Mouse (Mus musculus) heart, adult 11 months (tissue): Measurements from ENCODE around the gene Itprip.

Experiments
- DNase-seq: peaks from one replicate; pipeline ENCODE4 v3.0.0; 2022

Gene Itprip

DNA sequence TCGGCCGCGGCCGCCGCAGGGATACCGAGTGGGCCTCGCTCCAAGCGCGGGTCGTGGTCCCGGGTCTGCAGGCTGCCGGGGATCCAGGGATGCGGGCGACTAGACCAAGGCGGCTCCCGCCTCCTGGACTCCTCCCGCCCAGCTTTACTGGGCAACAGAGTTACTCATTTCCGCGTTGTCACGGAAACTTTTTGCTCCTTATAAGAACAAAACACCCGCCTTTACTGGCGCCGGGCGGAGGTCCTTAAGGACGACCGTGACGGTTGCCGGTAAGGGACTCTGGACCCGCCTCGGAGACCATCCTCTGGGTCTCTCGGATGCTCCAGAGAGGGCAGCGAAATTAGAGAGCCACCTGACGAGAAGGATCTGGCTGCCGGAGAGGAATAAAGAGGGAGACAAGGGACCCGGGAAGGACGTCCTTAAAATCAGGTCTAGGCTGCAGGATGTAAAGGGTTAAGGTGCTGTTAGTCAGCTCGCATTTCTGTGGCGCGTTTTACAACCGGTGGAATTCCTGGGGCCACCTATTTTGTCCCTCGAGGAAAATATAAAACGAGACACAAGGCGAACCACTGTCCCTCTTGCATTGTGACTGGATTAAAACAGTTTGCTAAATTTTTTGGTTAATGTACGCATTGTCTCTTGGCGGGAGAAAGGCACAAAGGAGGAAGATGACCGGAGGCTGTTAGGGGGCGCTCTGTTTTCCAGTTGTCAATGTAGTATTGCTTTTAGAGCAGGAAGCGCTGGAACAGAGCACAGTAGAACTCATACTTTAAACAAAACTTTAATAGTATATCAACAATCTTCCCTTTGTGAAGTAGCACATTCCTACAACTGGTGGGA is at the start of gene Itprip, which contains the start of gene Cfap43:
Gene Itprip (minus strand): TSS at position 174 of the 840 bp plus-strand sequence.
Gene Cfap43 (minus strand): TSS at position 162 of the 840 bp plus-strand sequence.
- DNase-seq = peak; percentile 99

DNA sequence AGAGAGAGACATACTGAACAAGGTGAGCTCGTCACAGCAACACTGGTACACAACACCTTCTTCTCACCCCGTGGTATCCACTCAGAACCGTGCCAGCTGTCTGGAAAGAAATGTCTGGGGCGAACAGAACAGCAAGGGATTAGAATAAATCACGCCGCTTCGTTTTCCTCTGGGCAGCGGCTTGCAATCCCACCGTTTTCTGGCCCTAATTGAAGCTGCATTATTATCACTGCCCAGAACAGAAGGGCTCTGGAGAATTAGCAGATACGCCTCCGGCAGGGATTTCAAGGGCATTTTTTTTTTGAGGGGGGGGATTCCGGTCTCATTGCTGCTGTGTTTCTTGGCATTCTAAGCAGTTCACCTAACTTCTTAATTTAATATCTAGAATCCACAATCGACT is 39.1 kb upstream of the Itprip start:
- DNase-seq = peak; percentile 35

DNA sequence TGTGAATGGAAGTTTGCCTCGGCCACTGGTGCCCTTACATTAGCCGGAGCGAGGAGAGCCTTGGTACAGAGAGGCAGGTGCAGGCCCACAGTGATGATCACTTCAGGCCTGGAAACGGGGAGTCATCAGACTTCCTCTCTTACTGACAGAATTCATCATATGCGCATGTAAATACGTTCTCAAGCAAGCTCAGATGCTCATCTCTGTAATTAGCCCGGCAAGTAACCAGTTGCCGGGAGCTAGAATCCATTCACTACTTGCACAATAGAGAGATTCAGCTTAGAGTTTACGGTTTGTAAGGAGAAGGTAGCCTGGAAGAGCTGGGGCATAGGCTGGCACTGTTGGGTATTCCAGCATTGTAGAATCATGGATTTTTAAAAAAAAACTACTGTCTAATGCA is 34.1 kb upstream of the Itprip start:
- no peak for DNase-seq

DNA sequence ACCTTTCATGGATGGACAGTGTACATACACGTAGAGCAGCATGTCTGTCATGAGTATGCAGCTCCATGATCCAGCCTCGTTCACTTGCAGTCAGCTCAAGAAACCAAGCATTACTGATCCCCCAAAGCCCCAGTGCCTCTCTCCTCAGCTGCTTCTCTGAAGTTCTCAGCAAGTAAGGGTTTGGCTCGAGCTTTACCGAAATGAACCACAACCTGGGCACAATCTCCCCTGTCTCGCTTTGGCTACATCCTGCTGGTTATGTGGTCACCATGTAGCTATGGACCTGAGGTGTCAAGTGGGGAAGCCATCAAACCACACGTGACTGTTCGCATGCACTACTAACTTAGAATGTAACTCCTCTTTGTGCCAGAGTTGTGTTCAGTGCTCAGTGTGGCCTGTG is 31.8 kb upstream of the Itprip start:
- DNase-seq = peak; percentile 63

DNA sequence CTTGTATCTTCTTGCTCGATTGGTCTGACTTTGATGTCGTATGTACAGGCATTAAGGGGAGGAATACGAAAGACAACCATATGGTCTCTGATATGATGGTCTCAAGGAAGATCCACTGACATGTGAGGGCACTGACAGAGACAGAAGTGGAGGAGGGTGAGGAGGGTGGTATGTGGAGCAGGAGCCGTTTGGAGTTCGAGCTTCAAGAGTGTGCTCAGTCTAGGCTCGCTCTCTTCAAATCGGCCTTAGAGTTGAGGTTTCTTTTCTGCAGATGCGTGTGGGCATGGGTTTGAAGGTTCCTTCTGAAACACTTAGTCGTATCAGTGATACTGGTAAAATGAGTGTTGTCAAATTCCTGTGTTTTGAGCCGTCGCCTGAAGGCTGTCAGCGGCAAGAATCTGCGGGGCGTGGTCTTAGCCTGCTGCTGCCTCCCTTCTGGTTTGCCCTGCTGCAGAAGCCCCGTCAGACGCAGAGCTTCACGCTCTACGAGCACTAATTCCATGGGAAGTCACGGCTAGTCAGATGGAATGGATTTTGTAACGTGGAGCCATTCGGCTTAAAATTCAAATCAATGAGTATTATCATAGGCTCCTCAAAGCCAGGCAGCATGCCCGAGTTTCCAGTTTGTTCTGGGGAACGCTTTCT is 27.8 kb upstream of the Itprip start:
- DNase-seq = peak; percentile 61

DNA sequence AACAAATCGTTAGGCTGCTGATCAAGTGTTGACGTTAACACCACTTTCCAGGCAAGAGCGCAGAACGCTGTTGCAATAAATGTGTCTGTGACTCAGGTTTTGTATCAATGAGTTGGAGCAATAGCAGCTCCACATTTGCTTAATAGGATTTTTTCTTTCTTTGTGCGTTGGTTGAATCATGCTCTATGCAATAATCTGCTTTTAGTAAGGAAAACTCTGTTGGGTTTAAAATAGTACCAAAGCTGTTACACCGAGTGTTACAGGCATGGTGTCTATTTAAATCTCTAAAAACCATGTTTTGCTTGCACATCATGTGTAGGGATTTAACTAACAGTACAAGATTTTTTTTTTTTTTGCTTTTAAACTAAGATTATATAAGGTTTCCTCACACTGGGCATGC is 20.3 kb upstream of the Itprip start:
- DNase-seq = peak; percentile 10

DNA sequence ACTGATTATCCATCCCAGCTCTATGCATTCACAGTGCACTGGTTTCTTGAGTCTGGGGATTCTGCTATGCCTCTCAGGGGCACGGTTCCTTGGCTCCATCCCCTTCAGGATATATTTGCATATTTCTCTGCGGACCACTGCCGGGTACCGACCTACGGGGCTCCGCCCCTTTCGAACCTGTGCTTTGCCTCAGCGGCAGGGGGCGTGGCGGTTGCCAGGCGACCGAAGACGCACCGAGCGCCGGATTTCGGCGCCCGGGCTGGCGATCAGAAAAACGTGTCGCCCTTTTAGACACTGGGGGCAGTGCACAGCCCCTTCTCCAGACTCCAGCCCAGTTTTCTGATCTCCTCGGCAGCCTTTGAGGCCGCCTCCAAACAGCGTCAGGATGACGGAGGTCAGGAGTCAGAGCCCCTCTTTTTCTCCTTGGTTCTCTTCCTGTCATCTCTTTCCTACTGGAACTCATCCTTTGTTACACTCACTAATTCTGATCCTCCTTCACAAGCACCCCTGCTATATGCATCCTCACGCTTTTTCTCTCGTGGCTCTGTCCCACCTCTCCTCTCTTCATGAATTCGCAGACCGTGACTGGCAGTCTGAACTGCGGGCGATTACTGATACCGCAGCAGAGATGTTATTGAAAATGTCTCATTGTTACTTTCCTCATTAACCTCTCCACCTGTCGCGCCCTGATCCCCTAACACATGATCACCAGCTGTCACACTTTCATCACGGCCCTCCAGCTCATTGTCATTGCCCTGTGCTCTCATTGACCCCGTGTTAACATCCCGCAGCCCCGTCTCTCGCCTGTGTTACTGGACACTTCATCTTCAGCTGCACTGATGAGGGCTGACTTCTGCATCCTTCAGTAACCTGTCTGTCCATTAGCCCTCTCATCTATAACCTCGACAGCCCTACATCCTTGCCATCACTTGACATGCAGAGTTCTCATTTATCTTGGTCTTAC is 18.6 kb upstream of the Itprip start, which contains the start of gene Cfap58:
Gene Cfap58 (plus strand): TSS at position 233 of the 964 bp plus-strand sequence.
- DNase-seq = peak; percentile 92

DNA sequence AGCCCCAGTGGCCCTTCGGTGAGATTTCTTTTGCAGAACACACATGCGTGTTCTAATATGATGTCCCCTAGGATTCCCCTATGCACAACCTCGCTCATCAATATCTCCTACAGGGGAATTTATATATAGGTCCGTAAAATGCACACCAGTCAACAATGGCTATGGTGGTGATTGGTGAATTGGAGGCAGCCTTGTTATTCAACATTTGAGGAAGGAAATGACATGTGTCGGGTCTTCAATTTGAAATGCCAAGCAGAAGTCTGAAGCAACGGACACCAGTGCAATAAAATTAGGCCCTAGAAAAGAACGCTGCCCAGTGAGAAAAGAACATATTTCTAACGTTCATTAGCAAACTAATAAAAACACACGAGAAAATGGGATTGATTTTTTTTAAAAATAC is 17.8 kb upstream of the Itprip start:
- DNase-seq = peak; percentile 70

DNA sequence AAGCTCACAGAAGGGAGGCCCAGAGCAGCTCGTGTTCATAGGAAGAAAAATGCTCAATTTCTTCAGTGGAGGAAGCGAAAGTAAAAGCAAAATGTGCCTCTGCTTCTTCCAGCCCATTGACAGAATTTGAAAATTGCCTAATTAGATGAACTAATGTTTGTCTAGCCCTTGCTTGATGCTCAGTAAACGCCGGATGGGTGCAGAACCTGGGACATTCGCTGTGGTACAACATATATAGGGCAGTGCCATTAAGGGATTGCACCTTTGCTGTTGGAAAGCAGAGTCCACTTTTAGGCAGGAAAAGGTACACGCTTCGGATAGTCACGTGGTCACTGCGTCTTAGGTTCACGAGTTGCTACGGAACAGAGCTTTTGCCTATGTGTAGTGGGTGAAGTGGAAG is 17.4 kb upstream of the Itprip start:
- DNase-seq = no peak

DNA sequence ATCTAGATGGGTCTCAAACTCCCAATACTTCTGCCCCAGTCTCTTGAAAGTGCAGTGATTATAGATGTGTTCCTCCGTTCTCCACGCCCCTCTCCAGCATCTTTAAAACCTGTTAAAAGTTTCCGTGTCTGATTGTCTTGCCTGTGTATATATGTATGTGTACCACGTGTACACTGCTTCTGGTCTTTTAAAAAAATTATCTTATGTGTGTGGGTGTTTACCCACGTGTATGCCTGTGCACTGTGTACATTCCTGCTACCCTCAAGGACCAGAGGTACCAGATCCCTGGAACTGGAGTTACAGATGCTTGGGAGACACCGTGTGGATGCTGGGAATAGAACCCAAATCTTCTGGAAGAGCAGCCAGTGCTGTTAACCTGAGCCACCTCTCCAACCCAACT is 16.4 kb upstream of the Itprip start:
- no peak for DNase-seq

DNA sequence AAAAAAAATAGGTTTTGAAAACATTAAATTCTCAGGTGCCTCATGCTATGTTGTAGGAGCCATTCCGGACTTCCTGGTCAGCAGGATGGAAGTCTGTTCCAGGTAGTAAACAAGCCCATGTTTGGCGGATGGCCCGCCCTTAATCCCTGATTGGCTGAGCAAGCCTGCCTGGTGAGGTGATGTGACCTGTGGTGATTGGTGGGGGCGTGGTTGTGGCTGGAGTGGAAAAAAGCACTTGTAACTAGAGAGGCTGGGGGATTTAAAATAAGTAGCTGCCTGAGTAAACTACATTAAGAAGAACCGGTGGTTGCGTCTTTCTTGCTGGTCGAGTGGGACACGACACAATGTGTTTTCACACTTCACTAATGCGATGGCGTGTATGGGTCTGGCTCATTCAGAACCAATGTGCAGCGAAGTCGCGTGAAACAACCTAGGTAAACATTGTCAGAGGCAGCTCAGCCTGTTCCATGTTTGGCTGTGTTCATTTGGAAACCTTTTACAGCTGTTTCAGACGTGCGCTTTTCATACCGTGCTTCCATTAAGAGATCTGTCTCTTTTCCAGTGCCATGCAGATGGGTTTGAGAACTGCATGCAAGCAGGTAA is 15.6 kb upstream of the Itprip start:
- DNase-seq = peak; percentile 70

DNA sequence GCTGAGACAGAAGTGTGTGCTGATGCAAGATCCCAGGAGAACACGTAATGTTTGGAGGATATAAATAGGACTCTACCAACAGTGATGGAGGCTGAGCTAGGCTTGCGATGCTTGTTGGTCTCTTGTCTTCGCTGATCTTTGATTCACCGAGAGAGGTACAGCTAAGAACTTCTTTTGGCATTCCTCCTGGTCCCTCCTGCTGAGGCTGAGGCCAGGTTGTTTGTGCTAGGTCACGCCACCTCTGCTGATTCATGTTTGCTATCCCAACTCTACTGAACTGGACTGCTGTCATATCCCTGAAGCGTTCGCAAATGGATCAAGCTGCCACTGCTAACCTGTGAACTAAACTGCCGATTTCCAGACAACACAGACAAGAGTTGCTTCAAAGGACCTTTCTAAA is 15.0 kb upstream of the Itprip start:
- DNase-seq = peak; percentile 76

DNA sequence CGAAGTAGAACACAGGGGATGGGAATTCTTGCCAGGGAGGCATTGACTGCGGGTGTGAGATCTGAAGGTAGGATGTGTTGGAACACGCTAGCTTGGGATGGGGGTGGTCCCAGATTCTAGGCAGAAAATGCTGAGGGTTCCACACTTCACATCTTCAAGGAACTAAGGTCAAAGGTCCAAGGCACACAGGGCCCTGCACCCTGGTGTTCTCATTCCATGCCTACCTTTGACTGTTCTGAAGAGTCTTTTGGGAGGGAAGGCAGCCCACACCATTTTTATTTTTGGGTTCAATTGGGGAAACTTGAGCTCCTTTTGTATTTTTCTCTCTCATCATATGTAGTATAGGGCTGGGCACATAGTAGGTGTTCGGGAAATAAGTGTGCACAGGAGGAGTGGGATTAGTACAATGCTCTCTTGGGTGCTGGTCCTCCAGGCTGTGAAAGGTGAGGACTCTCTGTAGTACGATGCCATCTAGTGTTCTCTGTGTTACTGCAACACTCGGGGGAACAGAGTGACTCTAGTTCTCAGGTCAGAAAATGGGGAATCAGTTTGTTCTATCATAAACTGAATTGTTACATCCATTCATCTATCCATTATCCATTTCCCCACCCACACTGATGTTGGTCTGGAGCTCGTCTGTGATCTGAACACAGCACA is 13.0 kb upstream of the Itprip start:
- DNase-seq = peak; percentile 90

DNA sequence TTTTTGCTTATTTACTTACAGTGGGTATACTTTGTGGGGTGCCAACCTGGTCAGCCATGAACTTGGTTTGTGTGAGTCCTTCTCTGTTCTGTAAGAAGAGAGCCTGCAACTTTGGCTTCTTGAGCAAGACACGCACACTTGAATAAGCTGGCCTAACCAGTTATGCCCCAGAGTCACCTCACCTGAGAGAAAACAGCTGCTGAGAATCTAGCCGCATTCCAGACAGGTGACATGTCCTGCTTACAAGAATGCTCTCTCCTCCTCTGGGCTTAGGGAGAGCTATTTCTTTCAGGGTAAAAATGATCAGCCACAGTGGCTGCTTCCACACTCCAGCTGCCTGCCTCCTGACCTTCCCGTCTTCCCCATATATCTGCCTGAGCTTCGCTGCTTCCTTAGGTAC is 9.9 kb upstream of the Itprip start:
- no peak for DNase-seq

DNA sequence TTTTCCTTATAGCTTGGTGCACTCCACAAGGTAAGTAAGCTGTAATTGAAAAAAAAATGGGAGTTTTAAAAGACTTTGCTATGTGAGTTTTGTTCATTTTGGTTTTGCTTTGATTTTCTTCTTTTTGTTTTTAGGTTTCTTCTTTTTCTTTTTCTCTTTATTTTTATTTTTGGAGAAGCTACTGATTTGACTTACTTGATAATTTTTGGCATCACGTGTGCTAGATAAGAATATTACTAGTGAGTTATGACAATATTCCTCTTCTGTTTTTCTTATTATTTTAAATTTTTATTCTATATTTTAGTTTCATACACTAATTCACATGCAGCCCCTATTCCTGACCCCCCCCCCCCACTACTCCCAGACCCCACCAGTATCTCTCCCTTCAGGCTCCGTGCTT is 7.9 kb upstream of the Itprip start:
- no peak for DNase-seq

DNA sequence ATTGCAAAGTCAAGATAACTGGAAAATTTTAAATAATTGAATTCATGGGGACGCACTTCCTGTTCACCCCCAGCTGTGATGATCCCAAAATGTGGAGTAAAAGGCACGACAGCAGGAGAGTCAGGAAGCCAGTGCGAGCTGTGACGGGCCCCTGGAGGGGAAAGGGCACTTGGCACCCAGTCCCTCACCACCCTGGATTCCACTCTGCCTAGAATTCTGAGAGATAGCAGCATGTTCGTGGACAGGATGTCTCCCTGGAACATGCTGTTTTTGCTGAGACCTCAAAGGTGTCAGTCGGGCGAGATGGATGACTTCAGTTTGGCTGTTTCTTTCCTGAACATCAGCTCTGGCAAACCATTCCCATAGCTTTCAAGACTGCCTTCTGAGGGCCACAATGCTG is 6.7 kb upstream of the Itprip start:
- peak; percentile 87 for DNase-seq

DNA sequence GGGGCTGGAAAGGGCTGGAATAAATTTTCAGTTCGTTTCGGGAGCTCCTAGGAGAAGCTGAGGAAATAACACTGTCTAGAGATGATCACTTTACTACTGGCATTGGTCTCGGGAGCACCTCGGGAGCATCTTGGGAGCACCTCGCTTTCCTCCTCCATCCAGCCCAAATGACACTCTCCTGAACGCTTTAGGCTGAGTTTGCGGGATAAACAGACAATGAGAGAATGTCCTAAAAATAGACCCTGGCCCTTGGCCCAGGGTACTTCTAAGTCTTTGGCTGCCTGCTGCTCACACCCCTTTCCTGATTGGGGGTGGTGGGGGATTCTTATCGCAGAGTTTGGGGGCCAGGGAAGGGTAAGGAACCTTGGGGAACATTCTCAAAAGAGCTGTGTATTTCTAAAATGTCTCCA is 872 bp upstream of the Itprip start:
- DNase-seq = peak; percentile 96

DNA sequence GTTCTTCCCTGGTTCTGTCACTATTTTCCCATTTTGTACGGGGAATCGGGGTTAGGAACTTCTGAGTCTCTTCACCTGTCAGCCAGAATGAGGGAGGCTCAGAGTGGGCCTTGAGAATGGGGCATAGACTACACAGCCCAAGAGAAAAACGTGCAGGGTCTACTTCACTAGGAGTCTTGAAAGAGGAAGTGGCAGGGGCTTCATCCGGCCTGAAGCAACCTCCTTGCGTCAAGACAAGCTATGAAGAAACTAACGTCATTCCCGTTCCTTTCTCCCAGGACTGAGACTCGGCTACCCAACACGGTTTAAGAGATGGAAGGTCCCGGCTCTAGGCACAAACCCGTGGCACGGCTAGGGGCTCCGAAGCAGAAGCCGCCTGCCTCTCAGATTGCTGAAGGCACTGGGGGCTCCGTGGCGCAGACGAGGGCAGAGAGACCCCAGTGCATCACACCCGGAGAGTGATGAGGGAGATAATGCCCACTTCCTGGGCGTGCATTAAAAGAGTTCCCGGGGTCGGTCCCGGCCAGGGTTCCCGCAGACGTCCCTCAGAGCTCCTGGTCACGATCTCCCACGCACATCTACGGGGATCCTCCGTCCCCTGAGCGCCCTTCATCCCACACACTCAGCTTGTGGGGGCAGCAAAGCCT is 521 bp downstream of the Itprip start:
- DNase-seq = no peak

DNA sequence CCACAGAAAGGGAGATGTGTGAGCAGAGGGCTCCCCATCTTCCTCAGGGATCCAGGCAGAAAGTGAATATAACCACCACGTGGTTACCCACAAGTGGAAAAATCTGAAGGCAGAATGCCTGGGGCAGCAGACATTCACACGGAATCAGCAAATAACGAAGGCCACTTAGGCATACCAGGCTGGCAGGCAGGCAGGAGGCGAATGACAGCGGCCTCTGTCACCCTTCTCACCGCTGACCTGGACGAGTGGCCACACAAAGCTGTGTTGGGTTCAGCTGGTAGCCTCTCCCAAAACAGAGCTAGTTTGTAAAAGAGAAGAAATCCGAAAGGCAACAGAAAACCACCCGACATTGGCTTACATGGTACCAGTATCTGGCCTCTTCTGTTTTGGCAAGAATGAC is 1.1 kb downstream of the Itprip start:
- peak; percentile 91 for DNase-seq

DNA sequence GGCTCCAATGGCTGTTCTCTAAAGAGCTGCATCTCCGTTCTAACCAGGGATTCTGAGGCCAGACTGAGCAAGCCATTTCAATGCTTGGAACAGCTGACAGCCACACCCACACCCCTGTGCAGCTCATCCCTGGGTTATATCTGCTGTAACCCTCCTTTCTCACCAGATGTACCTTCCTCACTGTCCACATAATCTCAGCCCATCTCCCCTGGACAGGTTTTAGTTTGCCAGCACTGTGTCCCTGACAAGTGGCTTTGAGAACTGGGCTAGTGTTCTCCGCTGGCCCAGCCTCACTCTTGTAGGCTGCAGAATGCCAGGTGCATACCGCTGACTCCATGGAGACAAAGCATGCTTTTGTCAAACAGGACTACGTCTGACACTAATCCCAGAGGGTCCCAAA is 1.7 kb downstream of the Itprip start:
- peak; percentile 88 for DNase-seq

DNA sequence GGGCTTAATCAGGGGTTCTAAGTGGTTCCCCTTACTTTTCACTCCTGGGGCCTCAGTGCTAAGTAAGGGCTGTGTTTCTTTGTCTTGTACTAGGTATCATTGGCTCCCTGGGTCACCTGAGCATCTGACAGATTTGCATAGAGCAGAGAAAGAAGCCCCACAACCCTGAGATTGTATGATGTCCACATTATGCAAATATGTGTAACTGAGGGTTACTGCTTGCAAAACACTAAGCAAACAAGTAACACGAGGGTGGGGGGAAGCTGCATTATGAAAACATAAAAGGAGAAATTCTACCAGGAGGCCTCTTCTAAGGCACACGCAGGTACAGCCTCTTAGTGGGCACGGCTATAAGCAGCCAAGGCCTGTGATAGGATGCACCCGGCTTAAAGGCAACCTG is 3.8 kb downstream of the Itprip start:
- DNase-seq = no peak

DNA sequence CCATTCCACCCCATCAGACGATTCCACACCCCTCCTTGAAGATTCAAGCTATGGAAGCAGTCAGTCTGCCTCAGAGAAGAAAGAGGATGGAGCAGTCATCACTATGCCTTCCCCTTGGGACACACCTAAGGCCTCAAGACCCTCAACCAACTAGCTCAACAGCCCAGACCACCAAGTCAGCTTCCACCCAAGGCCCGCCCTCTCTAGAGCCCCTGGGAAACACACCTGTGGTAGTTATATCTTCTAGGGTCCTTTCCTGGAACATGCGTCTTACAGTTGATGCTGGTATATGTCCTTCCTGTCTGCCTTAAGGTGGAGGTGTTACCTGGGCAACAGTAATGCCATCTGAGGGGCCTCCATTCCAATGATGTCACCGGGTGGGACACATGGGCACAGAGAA is 4.9 kb downstream of the Itprip start:
- peak; percentile 88 for DNase-seq
